Comparison of ENCODE assay signal across 13 mouse cellular contexts in the genomic region with DNA sequence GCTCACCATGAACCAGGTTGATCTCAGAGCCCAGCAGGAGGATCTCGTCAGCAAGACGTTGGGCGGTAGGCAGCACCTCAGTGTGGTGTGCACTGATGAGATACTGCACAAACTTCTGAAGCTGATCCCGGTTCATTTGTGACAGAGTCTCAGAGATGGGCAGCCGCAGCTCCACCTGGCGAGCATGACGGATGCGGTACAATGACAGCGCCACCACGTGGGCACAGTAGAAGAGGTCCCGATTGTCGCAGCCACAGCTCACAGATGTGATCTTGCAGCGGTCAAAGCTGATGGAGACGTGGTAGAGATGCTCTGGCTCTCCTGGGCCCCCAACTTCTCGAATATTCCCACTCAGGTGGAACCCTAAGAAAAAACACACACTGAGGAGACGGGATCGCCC. TPM values are rescaled to one million over a fixed set of nuclear protein-coding genes. Genes with fewer than 3 reads are reported as not detected.
DNase-seq lines count a peak whose midpoint lies in the region; ATAC-seq and TF ChIP-seq lines count a peak whose summit lies in the region.
"Had no signal": no experiment of that assay in that cellular context is flagged by ENCODE, and none has a peak within 500 bp of the region (broad histone marks: within the 10 kb centered on the region; RNA-seq: fewer than 3 reads in every experiment).

No protein-coding gene starts in this region.

- H3K4me1 ChIP-seq in heart, postnatal 0 days (ENCODE audit: control insufficient read depth, insufficient read depth): no peaks in the 10 kb centered on the region
- peaks cover 6% of the 10 kb centered on the region for H3K4me1 ChIP-seq in heart, embryonic 12.5 days (replicated peaks)
- peaks cover 3% of the 10 kb centered on the region; the same call in 1 of the 2 replicates for H3K4me1 ChIP-seq in lung, embryonic 14.5 days (ENCODE audit: insufficient read depth)
- H3K4me1 ChIP-seq in ES-Bruce4 (ENCODE audit: control insufficient read depth, insufficient read depth, low read length): no peaks in the 10 kb centered on the region

- H3K27me3 ChIP-seq in heart, postnatal 0 days (ENCODE audit: control insufficient read depth, insufficient read depth, low read length): no peaks in the 10 kb centered on the region
- no peaks in the 10 kb centered on the region for H3K27me3 ChIP-seq in heart, embryonic 12.5 days (replicated peaks)
- no peaks in the 10 kb centered on the region for H3K27me3 ChIP-seq in lung, embryonic 14.5 days (ENCODE audit: insufficient read depth, low read length)
- no peaks in the 10 kb centered on the region for H3K27me3 ChIP-seq in ES-Bruce4 (ENCODE audit: control insufficient read depth, insufficient read depth, low read length, poor library complexity, severe bottlenecking)
- H3K27me3 ChIP-seq: embryonic facial prominence, embryonic 12.5 days; heart, embryonic 13.5 days had no signal

- no peak for DNase-seq in heart, postnatal 0 days (ENCODE audit: low spot score)
- no peak for DNase-seq in lung, embryonic 14.5 days
- no peak for DNase-seq in lung, postnatal 14 days
- DNase-seq in embryo, embryonic 11 days: peak; percentile 18
- DNase-seq in layer of hippocampus, adult 11-12 months (ENCODE audit: low spot score): no peak
- DNase-seq in layer of hippocampus, postnatal 25 days (ENCODE audit: extremely low spot score in 1 of 2, low spot score in 1 of 2): no peak

- no peak for ATAC-seq in heart, postnatal 0 days (ENCODE audit: insufficient read depth, low read depth)
- no peak for ATAC-seq in heart, embryonic 12.5 days (ENCODE audit: insufficient number of reproducible peaks, low FRiP score)
- ATAC-seq in lung, embryonic 14.5 days (ENCODE audit: insufficient read depth): no peak
- ATAC-seq: inflammation-experienced regulatory T-cells, adult 6 months had no signal

- no peak overlapping the region for H3K4me2 ChIP-seq in heart, postnatal 0 days (ENCODE audit: low read depth, low read length)
- no peak overlapping the region for H3K4me2 ChIP-seq in heart, embryonic 12.5 days
- no peak overlapping the region for H3K4me2 ChIP-seq in lung, embryonic 14.5 days
- H3K4me2 ChIP-seq: embryonic facial prominence, embryonic 12.5 days; heart, embryonic 13.5 days had no signal

- TF ChIP-seq EP300 in heart, postnatal 0 days (IDR thresholded peaks at IDR 0.05; ENCODE audit: low read depth): no peak
- no peak for TF ChIP-seq EP300 in ES-Bruce4 (IDR thresholded peaks at IDR 0.05; ENCODE audit: insufficient read depth, low read depth, low read length)

- no peaks in the 10 kb centered on the region for H3K9me3 ChIP-seq in heart, postnatal 0 days (replicated peaks; ENCODE audit: control insufficient read depth, low read length)
- no peaks in the 10 kb centered on the region for H3K9me3 ChIP-seq in heart, embryonic 12.5 days (replicated peaks)
- H3K9me3 ChIP-seq in lung, embryonic 14.5 days (ENCODE audit: low read depth, low read length): no peaks in the 10 kb centered on the region
- no peaks in the 10 kb centered on the region for H3K9me3 ChIP-seq in ES-Bruce4 (replicated peaks; ENCODE audit: control insufficient read depth, insufficient read depth, low read length, poor library complexity, severe bottlenecking)
- H3K9me3 ChIP-seq: embryonic facial prominence, embryonic 12.5 days; heart, embryonic 13.5 days had no signal

- no peak overlapping the region for H3K27ac ChIP-seq in heart, postnatal 0 days (ENCODE audit: low read depth)
- H3K27ac ChIP-seq in heart, embryonic 12.5 days (ENCODE audit: poor library complexity, severe bottlenecking): no peak overlapping the region
- H3K27ac ChIP-seq in lung, embryonic 14.5 days (ENCODE audit: low read depth): no peak overlapping the region
- no peak overlapping the region for H3K27ac ChIP-seq in ES-Bruce4 (ENCODE audit: insufficient read depth, low read length)
- H3K27ac ChIP-seq: embryonic facial prominence, embryonic 12.5 days; heart, embryonic 13.5 days had no signal

- H3K9ac ChIP-seq in heart, postnatal 0 days (replicated peaks; ENCODE audit: low read depth, low read length): no peak overlapping the region
- H3K9ac ChIP-seq in heart, embryonic 12.5 days: no peak overlapping the region
- no peak overlapping the region for H3K9ac ChIP-seq in lung, embryonic 14.5 days
- no peak overlapping the region for H3K9ac ChIP-seq in ES-Bruce4 (ENCODE audit: low read depth, poor library complexity, severe bottlenecking)
- H3K9ac ChIP-seq: embryonic facial prominence, embryonic 12.5 days; heart, embryonic 13.5 days had no signal

- TF ChIP-seq POLR2A in ES-Bruce4 (IDR thresholded peaks at IDR 0.05; ENCODE audit: insufficient read depth, low read length): no peak

- 70% methylated on average over 17 of the region's 17 CpGs for whole genome bisulfite sequencing in heart, postnatal 0 days
- 78% methylated on average over 17 of the region's 17 CpGs for WGBS in heart, embryonic 12.5 days
- 81% methylated on average over 17 of the region's 17 CpGs for WGBS in lung, embryonic 14.5 days

- no peak overlapping the region for H3K4me3 ChIP-seq in heart, postnatal 0 days (ENCODE audit: low read depth, low read length)
- H3K4me3 ChIP-seq in heart, embryonic 12.5 days: no peak overlapping the region
- H3K4me3 ChIP-seq in lung, embryonic 14.5 days (ENCODE audit: low read depth, low read length): no peak overlapping the region
- H3K4me3 ChIP-seq in ES-Bruce4 (ENCODE audit: low read depth, low read length): no peak overlapping the region
- H3K4me3 ChIP-seq: embryonic facial prominence, embryonic 12.5 days; heart, embryonic 13.5 days had no signal

- TF ChIP-seq CTCF in heart, postnatal 0 days (IDR thresholded peaks at IDR 0.05; ENCODE audit: low read depth): peak; percentile 38
- peak; percentile 38; the same call in 1 of the 2 replicates for TF ChIP-seq CTCF in lung, embryonic 14.5 days (IDR thresholded peaks at IDR 0.05; ENCODE audit: low read depth)
- peak; percentile 99 for TF ChIP-seq CTCF in ES-Bruce4 (IDR thresholded peaks at IDR 0.05; ENCODE audit: low read depth, low read length)

- peaks cover 64% of the 10 kb centered on the region for H3K36me3 ChIP-seq in heart, postnatal 0 days (replicated peaks; ENCODE audit: control insufficient read depth, insufficient read depth, low read length)
- peaks cover 84% of the 10 kb centered on the region for H3K36me3 ChIP-seq in heart, embryonic 12.5 days
- H3K36me3 ChIP-seq in lung, embryonic 14.5 days (ENCODE audit: insufficient read depth): peaks cover 81% of the 10 kb centered on the region
- peaks cover 9% of the 10 kb centered on the region; the same call in 1 of the 2 replicates for H3K36me3 ChIP-seq in ES-Bruce4 (ENCODE audit: control insufficient read depth, insufficient read depth, low read length, poor library complexity, severe bottlenecking)

RNA-seq across cellular contexts. Expression of a gene that starts 6.1 kb away (rescaled TPM):
- total RNA-seq in heart, postnatal 0 days (2014; rRNA removed; ENCODE audit: low replicate concordance): 23.8 and 31.4 TPM in 2 replicates
- polyA plus RNA-seq in heart, postnatal 0 days (2015; fragmentation: Nextera tagmentation; extraction: Ambion mirVana): 4.6 and 5.8 TPM in 2 replicates
- polyA plus RNA-seq in heart, embryonic 12.5 days (2016; fragmentation: Nextera tagmentation; extraction: Ambion mirVana): 12.9 and 13.7 TPM in 2 replicates
- polyA plus RNA-seq in lung, embryonic 14.5 days (2014; fragmentation: Nextera tagmentation; extraction: Ambion mirVana): 13.9 and 14.4 TPM in 2 replicates
- 14.8 and 15.4 TPM in 2 replicates for polyA plus RNA-seq in ES-Bruce4 (2011; ENCODE audit: insufficient read depth, insufficient read length, low read depth, missing spikeins)
- 10 to 100 TPM; 16.5 to 20.4 TPM for total RNA-seq in layer of hippocampus, postnatal 25 days (2021)

RNA-seq across cellular contexts. Expression of a gene that starts 18.8 kb away (rescaled TPM):
- 90.3 and 93.2 TPM in 2 replicates for total RNA-seq in heart, postnatal 0 days (2014; rRNA removed; ENCODE audit: low replicate concordance)
- polyA plus RNA-seq in heart, postnatal 0 days (2015; fragmentation: Nextera tagmentation; extraction: Ambion mirVana): 382 and 414 TPM in 2 replicates
- polyA plus RNA-seq in heart, embryonic 12.5 days (2016; fragmentation: Nextera tagmentation; extraction: Ambion mirVana): 281 and 286 TPM in 2 replicates
- polyA plus RNA-seq in lung, embryonic 14.5 days (2014; fragmentation: Nextera tagmentation; extraction: Ambion mirVana): 377 and 384 TPM in 2 replicates
- 90.6 and 92.0 TPM in 2 replicates for polyA plus RNA-seq in ES-Bruce4 (2011; ENCODE audit: insufficient read depth, insufficient read length, low read depth, missing spikeins)
- 100 to 1,000 TPM; 140 to 152 TPM for total RNA-seq in layer of hippocampus, postnatal 25 days (2021)

RNA-seq across cellular contexts. Expression of a gene that starts 26.4 kb away (rescaled TPM):
- 25.8 and 74.7 TPM in 2 replicates for total RNA-seq in heart, postnatal 0 days (2014; rRNA removed; ENCODE audit: low replicate concordance)
- polyA plus RNA-seq in heart, postnatal 0 days (2015; fragmentation: Nextera tagmentation; extraction: Ambion mirVana): 37.3 and 39.2 TPM in 2 replicates
- polyA plus RNA-seq in heart, embryonic 12.5 days (2016; fragmentation: Nextera tagmentation; extraction: Ambion mirVana): 48.2 and 50.9 TPM in 2 replicates
- polyA plus RNA-seq in lung, embryonic 14.5 days (2014; fragmentation: Nextera tagmentation; extraction: Ambion mirVana): 67.4 and 72.8 TPM in 2 replicates
- polyA plus RNA-seq in ES-Bruce4 (2011; ENCODE audit: insufficient read depth, insufficient read length, low read depth, missing spikeins): 37.1 and 38.0 TPM in 2 replicates
- total RNA-seq in layer of hippocampus, postnatal 25 days (2021): 10 to 100 TPM; 18.4 to 20.6 TPM

RNA-seq across cellular contexts. Expression of a gene that starts 39.4 kb away (rescaled TPM):
- 7.0 and 14.4 TPM in 2 replicates for total RNA-seq in heart, postnatal 0 days (2014; rRNA removed; ENCODE audit: low replicate concordance)
- polyA plus RNA-seq in heart, postnatal 0 days (2015; fragmentation: Nextera tagmentation; extraction: Ambion mirVana): 12.2 and 12.7 TPM in 2 replicates
- 15.8 and 16.1 TPM in 2 replicates for polyA plus RNA-seq in heart, embryonic 12.5 days (2016; fragmentation: Nextera tagmentation; extraction: Ambion mirVana)
- 18.5 and 20.4 TPM in 2 replicates for polyA plus RNA-seq in lung, embryonic 14.5 days (2014; fragmentation: Nextera tagmentation; extraction: Ambion mirVana)
- 21.3 and 25.7 TPM in 2 replicates for polyA plus RNA-seq in ES-Bruce4 (2011; ENCODE audit: insufficient read depth, insufficient read length, low read depth, missing spikeins)
- 10 to 100 TPM; 24.2 to 25.5 TPM for total RNA-seq in layer of hippocampus, postnatal 25 days (2021)

RNA-seq across cellular contexts. Expression of a gene that starts 45.7 kb away (rescaled TPM):
- total RNA-seq in heart, postnatal 0 days (2014; rRNA removed; ENCODE audit: low replicate concordance): 1.4 TPM in 1 of 2 replicates, not detected in the other
- 4.6 and 6.0 TPM in 2 replicates for polyA plus RNA-seq in heart, postnatal 0 days (2015; fragmentation: Nextera tagmentation; extraction: Ambion mirVana)
- polyA plus RNA-seq in heart, embryonic 12.5 days (2016; fragmentation: Nextera tagmentation; extraction: Ambion mirVana): 1.7 and 3.0 TPM in 2 replicates
- polyA plus RNA-seq in lung, embryonic 14.5 days (2014; fragmentation: Nextera tagmentation; extraction: Ambion mirVana): 2.8 and 4.2 TPM in 2 replicates
- 3.0 and 4.3 TPM in 2 replicates for polyA plus RNA-seq in ES-Bruce4 (2011; ENCODE audit: insufficient read depth, insufficient read length, low read depth, missing spikeins)
- total RNA-seq in layer of hippocampus, postnatal 25 days (2021): 1 to 10 TPM; 2.6 to 3.0 TPM
- polyA plus RNA-seq: inflammation-experienced regulatory T-cells, adult 6 months; liver, embryonic 16.5 days; spleen, adult 2 months had no signal

Comparison
In these comparisons a context has a peak if more than half of its experiments do, and no peak if none do; other contexts are left out.
1. CTCF ChIP-seq: peak in every context shown above with its lines; median percentile 99 in ES-Bruce4; 38 in heart, postnatal 0 days; 38 in lung, embryonic 14.5 days.